Mouse (Mus musculus) limb, embryonic 14.5 days (tissue): ENCODE measurements at regions not wholly inside any gene's neighbourhood (a gene's known extent, or its start where the extent isn't known, plus 50 kb on each side); places are given as distances from the start of the nearest gene placed in this dataset.

ENCODE experiments used
- ATAC-seq: fragments of 200-750 bp; cut with Nextera tagmentation; 2 replicates; pipeline ENCODE4 v1.8.0; 2017; ENCODE audit warnings: low read depth, moderate number of reproducible peaks, moderate TSS enrichment; ENCODE audit not compliant: low FRiP score
- DNase-seq: peaks from one replicate; pipeline ENCODE4 v3.0.0-alpha.2; 2015; ENCODE audit warnings: low spot score
- H3K27ac ChIP-seq: fragments of 300-500 bp; sonication (generic); replicated peaks from 2 replicates; pipeline ENCODE4 v1.5.1; 2014; ENCODE audit warnings: low read depth, mild to moderate bottlenecking, low read length, moderate library complexity, mixed read lengths
- H3K27me3 ChIP-seq: fragments of 300-500 bp; sonication (generic); 2 replicates; pipeline ENCODE4 v1.6.1; 2014; ENCODE audit warnings: low read length, mixed read lengths; ENCODE audit not compliant: control insufficient read depth, insufficient read depth
- H3K36me3 ChIP-seq: fragments of 300-500 bp; sonication (generic); 2 replicates; pipeline ENCODE4 v1.6.1; 2014; ENCODE audit warnings: mild to moderate bottlenecking, low read length, moderate library complexity, mixed read lengths; ENCODE audit not compliant: control insufficient read depth, insufficient read depth
- H3K4me1 ChIP-seq: fragments of 300-500 bp; sonication (generic); 2 replicates; pipeline ENCODE4 v1.6.1; 2014; ENCODE audit warnings: antibody characterized with exemption, low read length, mixed read lengths; ENCODE audit not compliant: control insufficient read depth, insufficient read depth
- H3K4me2 ChIP-seq: fragments of 300-500 bp; sonication (generic); replicated peaks from 2 replicates; pipeline ENCODE4 v1.6.1; 2014; ENCODE audit warnings: low read depth, mild to moderate bottlenecking, low read length, moderate library complexity; ENCODE audit not compliant: severe bottlenecking
- H3K4me3 ChIP-seq: fragments of 300-500 bp; sonication (generic); replicated peaks from 2 replicates; pipeline ENCODE4 v1.5.1; 2014; ENCODE audit warnings: low read length
- H3K9ac ChIP-seq: fragments of 300-500 bp; sonication (generic); 2 replicates; pipeline ENCODE4 v1.6.1; 2014; ENCODE audit warnings: mild to moderate bottlenecking, low read depth, low read length, moderate library complexity; ENCODE audit not compliant: severe bottlenecking
- H3K9me3 ChIP-seq: fragments of 300-500 bp; sonication (generic); 2 replicates; pipeline ENCODE4 v1.6.1; 2016; ENCODE audit warnings: low read length; ENCODE audit not compliant: control insufficient read depth
- POLR2A ChIP-seq: fragments of 200-500 bp; IDR thresholded peaks from 2 replicates; pipeline ENCODE4 v1.8.0; 2012; ENCODE audit warnings: inconsistent platforms, mild to moderate bottlenecking, moderate library complexity, borderline replicate concordance; ENCODE audit not compliant: insufficient read depth, insufficient read length; ENCODE audit errors: extremely low read depth
- WGBS: fragments of 180-500 bp; shearing (Covaris S2); extraction: QIAGEN DNeasy Blood & Tissue Kit; methylation state at CpG from one replicate; pipeline ENCODE4 v1.1.7; 2014; 5-methylcytosine and 5-hydroxymethylcytosine counted together

DNA sequence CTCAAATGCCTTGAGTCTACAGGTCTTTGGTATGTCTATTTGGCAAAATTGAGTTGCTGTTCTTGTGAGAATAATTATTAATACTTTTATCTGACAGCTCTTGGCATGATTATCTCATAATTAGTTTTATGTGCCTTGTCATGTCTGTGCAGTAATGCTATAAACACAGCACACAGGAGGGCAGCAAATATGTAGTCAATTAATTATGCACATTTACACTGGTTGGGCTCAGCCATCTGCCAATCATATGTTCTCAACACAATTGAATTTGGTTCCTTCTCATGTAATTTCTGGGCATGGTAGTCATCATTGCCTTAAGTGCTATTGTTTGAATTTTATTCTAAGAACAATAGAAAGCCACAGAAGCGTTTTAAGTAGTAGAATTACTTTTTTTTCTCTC is 1650.7 kb upstream of the Tenm2 start:
- TF ChIP-seq POLR2A: no peak
- WGBS: 58% methylated on average over 1 of the region's 1 CpGs
- no peak for ATAC-seq

DNA sequence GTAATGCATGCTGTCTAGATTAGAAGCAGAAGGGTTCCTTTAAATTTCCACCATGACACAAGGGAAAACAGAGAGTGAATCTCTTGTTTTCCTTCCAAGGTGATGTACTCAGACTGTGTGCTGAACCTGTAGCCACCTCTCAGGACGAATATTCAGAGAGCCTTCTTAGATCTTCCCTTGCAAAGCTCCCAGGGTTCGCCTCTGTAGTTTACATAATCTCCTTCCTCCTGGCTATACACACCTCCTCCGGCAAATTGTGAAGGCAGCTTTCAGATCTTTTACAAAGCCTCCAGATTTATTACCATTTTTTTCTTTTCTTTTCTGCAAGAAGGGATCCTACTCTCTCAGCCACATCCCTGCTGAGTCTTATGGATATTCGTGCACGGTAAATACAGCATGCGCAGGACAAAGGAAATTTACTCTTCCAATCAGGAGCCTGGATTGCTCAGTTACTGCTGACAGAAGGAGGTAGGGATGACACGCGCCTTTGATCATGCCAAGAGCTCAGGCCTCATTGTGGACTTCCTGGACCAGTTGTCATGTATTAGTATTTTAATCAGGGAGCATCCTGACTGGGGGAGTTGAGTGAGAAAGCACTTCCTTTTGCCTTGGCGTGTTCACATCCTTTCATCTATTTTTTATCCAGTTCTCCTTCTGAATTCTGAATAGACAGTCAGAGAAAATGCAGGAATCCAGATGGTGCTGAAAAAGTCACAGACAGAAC is 1626.0 kb upstream of the Tenm2 start:
- Histone ChIP-seq H3K9me3 (no peaks in the 10 kb centered on the region), H3K27me3 (no peaks in the 10 kb centered on the region), H3K4me3 (no peak overlapping the region), H3K36me3 (no peaks in the 10 kb centered on the region), H3K4me2 (no peak overlapping the region), H3K9ac (no peak overlapping the region), H3K4me1 (no peaks in the 10 kb centered on the region), H3K27ac (no peak overlapping the region)
- DNase-seq (no peak), ATAC-seq (no peak)
- TF ChIP-seq POLR2A: no peak
- 24% methylated on average over 9 of the region's 9 CpGs for WGBS

More for the DNA sequence above, 1650.7 kb upstream of the Tenm2 start:
- no peak overlapping the region for H3K4me2 ChIP-seq
- H3K4me1 ChIP-seq: no peaks in the 10 kb centered on the region
- H3K27me3 ChIP-seq: no peaks in the 10 kb centered on the region
- DNase-seq: no peak
- H3K27ac ChIP-seq: no peak overlapping the region
- H3K4me3 ChIP-seq: no peak overlapping the region
- H3K9me3 ChIP-seq: no peaks in the 10 kb centered on the region
- H3K36me3 ChIP-seq: no peaks in the 10 kb centered on the region
- H3K9ac ChIP-seq: no peak overlapping the region

DNA sequence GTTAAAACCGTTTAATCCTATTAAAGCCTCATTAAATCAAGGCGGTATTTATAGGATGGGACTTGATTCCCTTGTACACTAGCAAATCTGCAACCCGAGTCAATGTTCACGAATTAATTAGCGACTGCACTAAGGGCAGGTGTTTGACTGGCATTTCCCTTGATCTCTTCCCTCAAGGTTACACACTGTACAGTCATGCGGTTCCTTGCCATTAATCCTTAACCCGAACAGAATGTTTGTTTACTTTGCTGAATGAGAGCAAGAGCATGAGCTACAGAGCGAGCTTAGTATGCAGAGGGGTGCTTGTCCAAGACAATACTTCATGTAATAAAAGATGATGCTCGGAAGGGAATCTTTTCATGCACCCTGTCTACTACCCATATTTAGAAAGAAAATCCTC is 1620.9 kb upstream of the Tenm2 start:
- Histone ChIP-seq H3K9ac (no peak overlapping the region), H3K27me3 (no peaks in the 10 kb centered on the region), H3K27ac (no peak overlapping the region), H3K36me3 (no peaks in the 10 kb centered on the region), H3K9me3 (no peaks in the 10 kb centered on the region), H3K4me3 (no peak overlapping the region), H3K4me2 (no peak overlapping the region), H3K4me1 (no peaks in the 10 kb centered on the region)
- WGBS: 47% methylated on average over 9 of the region's 9 CpGs
- ATAC-seq (no peak), DNase-seq (no peak)
- TF ChIP-seq POLR2A: no peak

DNA sequence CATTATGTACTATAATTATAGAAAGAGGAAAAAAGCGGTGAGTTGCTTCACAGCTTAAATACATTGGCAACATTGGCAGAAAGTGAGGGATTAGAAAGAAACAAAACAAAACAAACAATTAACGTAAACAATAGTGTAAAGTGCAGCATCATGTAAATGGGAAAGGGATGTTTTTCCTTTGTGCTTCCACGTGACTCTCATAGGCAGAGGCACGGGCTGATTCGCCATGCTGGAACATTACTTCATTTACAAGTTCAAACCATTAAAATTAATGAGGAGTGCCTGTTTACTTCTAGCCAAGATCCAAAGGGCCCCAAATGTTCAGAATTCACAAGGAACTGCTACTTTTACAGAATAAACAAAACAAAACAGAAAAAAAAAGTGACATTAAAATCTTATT is 1593.4 kb upstream of the Tenm2 start:
- DNase-seq (no peak), ATAC-seq (no peak)
- H3K9me3 ChIP-seq: no peaks in the 10 kb centered on the region
- H3K4me3 ChIP-seq: no peak overlapping the region
- H3K4me2 ChIP-seq: no peak overlapping the region
- H3K36me3 ChIP-seq: no peaks in the 10 kb centered on the region
- TF ChIP-seq POLR2A: no peak
- no peak overlapping the region for H3K9ac ChIP-seq
- 36% methylated on average over 5 of the region's 5 CpGs for WGBS
- no peaks in the 10 kb centered on the region for H3K27me3 ChIP-seq
- no peak overlapping the region for H3K27ac ChIP-seq
- no peaks in the 10 kb centered on the region for H3K4me1 ChIP-seq

DNA sequence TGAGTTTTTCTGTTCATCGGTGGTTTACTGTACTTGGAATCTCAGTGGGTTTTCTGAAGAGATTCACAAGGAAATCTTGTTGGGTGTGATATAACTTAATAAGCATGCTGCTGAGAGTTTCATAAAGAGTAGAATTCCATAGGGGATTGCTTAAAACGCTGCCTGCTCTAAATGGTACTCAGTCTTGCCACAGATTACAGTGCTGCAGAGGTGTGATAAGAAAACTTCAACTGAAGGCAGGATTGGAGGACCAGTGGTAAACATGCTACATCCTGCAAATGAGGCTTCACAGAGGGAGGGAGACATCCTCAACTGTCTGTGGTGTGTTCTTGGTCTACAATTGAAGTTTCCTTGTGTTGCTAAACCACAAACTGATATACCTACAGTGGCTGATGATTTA is 1592.6 kb upstream of the Tenm2 start:
- 40% methylated on average over 2 of the region's 2 CpGs for WGBS
- ATAC-seq (no peak), DNase-seq (no peak)
- no peak overlapping the region for H3K27ac ChIP-seq
- H3K4me3 ChIP-seq: no peak overlapping the region
- H3K4me2 ChIP-seq: no peak overlapping the region
- H3K4me1 ChIP-seq: no peaks in the 10 kb centered on the region
- no peak overlapping the region for H3K9ac ChIP-seq
- TF ChIP-seq POLR2A: no peak
- no peaks in the 10 kb centered on the region for H3K36me3 ChIP-seq
- H3K9me3 ChIP-seq: no peaks in the 10 kb centered on the region
- no peaks in the 10 kb centered on the region for H3K27me3 ChIP-seq
